Mouse (Mus musculus) brain, embryonic 14.5 days (tissue): ENCODE data around the gene Eif2s1. TPM values are rescaled to one million over a fixed set of nuclear protein-coding genes. Genes with fewer than 3 reads are reported as not detected.
A peak's percentile ranks its signal among the peaks of the same experiment; 100 is the strongest.

Source experiments
- DNase-seq: peaks from one replicate; pipeline ENCODE4 v3.0.0-alpha.2; 2011; ENCODE audit warnings: low read depth
- CTCF ChIP-seq: fragments of 200-500 bp; IDR thresholded peaks from 2 replicates; pipeline ENCODE4 v1.5.1; 2012; ENCODE audit warnings: inconsistent platforms, mild to moderate bottlenecking, moderate library complexity, borderline replicate concordance; ENCODE audit not compliant: insufficient read depth, insufficient read length; ENCODE audit errors: extremely low read depth
- POLR2A ChIP-seq: fragments of 200-500 bp; IDR thresholded peaks from 2 replicates; pipeline ENCODE4 v1.6.1; 2012; ENCODE audit warnings: mild to moderate bottlenecking, inconsistent platforms, borderline replicate concordance; ENCODE audit not compliant: poor library complexity, insufficient read depth, insufficient read length, severe bottlenecking; ENCODE audit errors: extremely low read depth
- polyA plus RNA-seq: library from polyadenylated mRNA; depleted of rRNA; stranded (reverse); fragments of >200 nt; gene quantifications from 2 replicates; pipeline ENCODE4 v1.2.3, GENCODE M21; 2012

The Eif2s1 gene
- polyA plus RNA-seq, 1 experiment, result 48.4 TPM

- no peak for DNase-seq
- TF ChIP-seq CTCF (no peak), POLR2A (no peak)
Measured at GRCm38 (mm10) chr12:78897861-78898260, 36.2 kb downstream of the Eif2s1 start.

GRCm38 (mm10) chr12:78901467-78901866, 39.8 kb downstream of the Eif2s1 start:
- no peak for TF ChIP-seq POLR2A
- no peak for TF ChIP-seq CTCF
- DNase-seq, result no peak

- no peak for DNase-seq
- TF ChIP-seq CTCF (no peak), POLR2A (no peak)
Measured at GRCm38 (mm10) chr12:78903313-78903712, 41.7 kb downstream of the Eif2s1 start.

GRCm38 (mm10) chr12:78904499-78904898, 42.9 kb downstream of the Eif2s1 start:
- TF ChIP-seq POLR2A (no peak), CTCF (no peak)
- DNase-seq, result no peak

GRCm38 (mm10) chr12:78906707-78907162, 45.1 kb downstream of the Eif2s1 start, which contains the start of gene Plek2:
Gene Plek2, minus strand, starts transcription at chr12:78906964.
- TF ChIP-seq POLR2A, result no peak
- TF ChIP-seq CTCF, result peak; percentile 43; the same call in 1 of the 2 replicates

GRCm38 (mm10) chr12:78908081-78908605, 46.5 kb downstream of the Eif2s1 start:
- DNase-seq, result no peak
- TF ChIP-seq POLR2A, result no peak
- no peak for TF ChIP-seq CTCF

More at GRCm38 (mm10) chr12:78906707-78907162, 45.1 kb downstream of the Eif2s1 start, which contains the start of gene Plek2:
- peak; percentile 55 for DNase-seq

GRCm38 (mm10) chr12:78910684-78911461, 49.3 kb downstream of the Eif2s1 start:
- DNase-seq, result no peak
- TF ChIP-seq CTCF (no peak), POLR2A (no peak)

GRCm38 (mm10) chr12:78911707-78912417, 50.2 kb downstream of the Eif2s1 start:
- peak; percentile 34 for DNase-seq
- TF ChIP-seq CTCF (no peak), POLR2A (no peak)

GRCm38 (mm10) chr12:78914458-78914857, 52.8 kb downstream of the Eif2s1 start:
- DNase-seq, result no peak
- TF ChIP-seq POLR2A (no peak), CTCF (no peak)

GRCm38 (mm10) chr12:78915561-78915960, 53.9 kb downstream of the Eif2s1 start:
- TF ChIP-seq POLR2A (no peak), CTCF (no peak)
- no peak for DNase-seq

- no peak for DNase-seq
- TF ChIP-seq CTCF (peak; percentile 16; the same call in 1 of the 2 replicates), POLR2A (no peak)
Measured at GRCm38 (mm10) chr12:78916278-78916677, 54.7 kb downstream of the Eif2s1 start.
